ENCODE assay signal across 11 mouse cellular contexts in the genomic region with DNA sequence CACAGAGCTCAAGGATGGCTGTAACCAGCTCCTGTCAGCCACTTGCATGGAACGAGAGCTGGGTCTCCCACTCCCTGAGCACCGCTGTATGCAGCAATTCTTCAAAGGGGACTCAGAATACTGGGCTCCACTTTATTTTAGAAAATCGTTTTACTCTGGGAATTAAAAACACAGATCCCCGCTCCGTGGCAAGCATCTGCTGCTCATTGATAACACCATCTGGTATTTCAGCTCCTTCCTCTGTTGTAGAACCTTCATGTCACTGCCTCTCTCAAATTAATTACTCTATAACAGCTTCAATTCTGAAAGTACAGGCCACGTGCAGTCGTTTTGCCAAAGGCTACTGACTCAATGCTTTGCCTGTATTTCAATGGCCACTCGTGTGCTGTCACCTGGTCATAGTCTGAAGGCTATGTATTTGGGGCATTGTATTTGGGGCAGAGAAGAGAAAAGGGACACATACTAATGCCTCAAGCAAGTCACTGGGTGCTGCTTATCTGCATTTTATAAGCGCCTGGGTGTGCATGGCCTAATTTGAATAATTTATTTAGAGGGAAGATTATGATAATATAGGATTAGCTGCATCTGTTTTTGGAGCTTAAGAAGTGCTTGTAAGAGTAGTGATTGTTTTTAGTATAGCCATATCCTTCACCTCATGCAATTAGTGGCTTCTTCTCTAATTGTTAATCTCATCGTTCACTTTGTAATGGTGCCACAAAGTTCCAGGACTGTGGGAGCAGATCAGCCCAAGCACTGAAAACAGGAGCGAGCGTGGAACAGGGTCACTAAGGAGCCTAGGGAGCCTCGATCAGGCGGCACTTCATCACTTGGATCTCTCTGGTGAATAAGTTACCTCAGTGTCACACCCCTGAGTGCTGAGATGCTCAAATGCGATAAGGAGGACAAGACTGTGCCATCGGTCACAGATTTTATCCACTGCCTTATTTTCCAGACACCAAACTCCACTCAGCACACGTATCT.
DNase-seq lines count a peak whose midpoint lies in the region; ATAC-seq and TF ChIP-seq lines count a peak whose summit lies in the region.
"Had no signal": no experiment of that assay in that cellular context is flagged by ENCODE, and none has a peak within 500 bp of the region (broad histone marks: within the 10 kb centered on the region; RNA-seq: fewer than 3 reads in every experiment).

No protein-coding gene starts in this region.

- no peak for ATAC-seq in kidney, postnatal 0 days (replicated peaks; ENCODE audit: low FRiP score, low read depth)
- peak; percentile 93 for ATAC-seq in forebrain, embryonic 13.5 days
- ATAC-seq in neural tube, embryonic 14.5 days (ENCODE audit: low read depth), result peak; percentile 70
- ATAC-seq in liver, postnatal 0 days, result no peak
- ATAC-seq: intestine, postnatal 0 days had no signal

- WGBS in kidney, postnatal 0 days, result 59% methylated on average over 17 of the region's 17 CpGs
- WGBS in forebrain, embryonic 13.5 days, result 43% methylated on average over 17 of the region's 17 CpGs
- WGBS in neural tube, embryonic 14.5 days, result 36% methylated on average over 17 of the region's 17 CpGs
- 69% methylated on average over 17 of the region's 17 CpGs for WGBS in liver, postnatal 0 days (ENCODE audit: insufficient replicate concordance)
- WGBS in thymus, adult 2 months, result 78% methylated on average over 17 of the region's 17 CpGs

- no peak overlapping the region for H3K9ac ChIP-seq in kidney, postnatal 0 days (ENCODE audit: low read depth, low read length)
- no peak overlapping the region for H3K9ac ChIP-seq in forebrain, embryonic 13.5 days
- no peak overlapping the region for H3K9ac ChIP-seq in neural tube, embryonic 14.5 days (replicated peaks; ENCODE audit: low read depth, low read length)
- H3K9ac ChIP-seq in liver, postnatal 0 days (replicated peaks), result no peak overlapping the region
- H3K9ac ChIP-seq: limb, embryonic 13.5 days had no signal

- TF ChIP-seq POLR2A in thymus, adult 2 months (IDR thresholded peaks at IDR 0.05; ENCODE audit: control insufficient read depth, extremely low read depth, insufficient read depth, low read length, poor library complexity), result no peak

- H3K4me2 ChIP-seq in kidney, postnatal 0 days (ENCODE audit: low read length), result no peak overlapping the region
- no peak overlapping the region for H3K4me2 ChIP-seq in forebrain, embryonic 13.5 days
- no peak overlapping the region for H3K4me2 ChIP-seq in neural tube, embryonic 14.5 days (ENCODE audit: low read depth, low read length)
- no peak overlapping the region for H3K4me2 ChIP-seq in liver, postnatal 0 days (ENCODE audit: low read depth, low read length)
- H3K4me2 ChIP-seq: limb, embryonic 13.5 days had no signal

- H3K4me1 ChIP-seq in kidney, postnatal 0 days (replicated peaks; ENCODE audit: insufficient read depth, low read length), result no peaks in the 10 kb centered on the region
- peaks cover 20% of the 10 kb centered on the region for H3K4me1 ChIP-seq in forebrain, embryonic 13.5 days
- H3K4me1 ChIP-seq in neural tube, embryonic 14.5 days (ENCODE audit: control insufficient read depth, insufficient read depth, low read length), result peaks cover 4% of the 10 kb centered on the region; the same call in 1 of the 2 replicates
- H3K4me1 ChIP-seq in liver, postnatal 0 days (ENCODE audit: insufficient read depth), result no peaks in the 10 kb centered on the region
- H3K4me1 ChIP-seq in thymus, adult 2 months (replicated peaks; ENCODE audit: control insufficient read depth, insufficient read depth, low read length), result no peaks in the 10 kb centered on the region

- no peak for TF ChIP-seq EP300 in liver, postnatal 0 days (IDR thresholded peaks at IDR 0.05; ENCODE audit: low read depth)

- peak; percentile 24 for DNase-seq in kidney, postnatal 0 days (ENCODE audit: low spot score)
- DNase-seq in kidney, postnatal 10 days, result no peak
- peak; percentile 60 to 77 for DNase-seq in layer of hippocampus, adult 8-10 months (ENCODE audit: low spot score in 2 of 2)
- no peak for DNase-seq in liver, postnatal 0 days
- DNase-seq in cerebellum, adult 9-10 months, result no peak
- DNase-seq in thymus, adult 2 months, result no peak
- DNase-seq: heart, adult 18-20 months had no signal

- H3K36me3 ChIP-seq in kidney, postnatal 0 days (ENCODE audit: insufficient read depth, low read length), result no peaks in the 10 kb centered on the region
- no peaks in the 10 kb centered on the region for H3K36me3 ChIP-seq in forebrain, embryonic 13.5 days (ENCODE audit: poor library complexity, severe bottlenecking)
- no peaks in the 10 kb centered on the region for H3K36me3 ChIP-seq in neural tube, embryonic 14.5 days (ENCODE audit: control insufficient read depth, insufficient read depth, low read length)
- no peaks in the 10 kb centered on the region for H3K36me3 ChIP-seq in liver, postnatal 0 days (replicated peaks; ENCODE audit: insufficient read depth, low read length)
- H3K36me3 ChIP-seq in thymus, adult 2 months (ENCODE audit: control insufficient read depth, insufficient read depth, low read length), result no peaks in the 10 kb centered on the region
- H3K36me3 ChIP-seq: limb, embryonic 13.5 days had no signal

- no peaks in the 10 kb centered on the region for H3K27me3 ChIP-seq in kidney, postnatal 0 days (ENCODE audit: insufficient read depth, low read length)
- H3K27me3 ChIP-seq in forebrain, embryonic 13.5 days, result no peaks in the 10 kb centered on the region
- no peaks in the 10 kb centered on the region for H3K27me3 ChIP-seq in neural tube, embryonic 14.5 days (ENCODE audit: control insufficient read depth, insufficient read depth, low read length)
- no peaks in the 10 kb centered on the region for H3K27me3 ChIP-seq in liver, postnatal 0 days (ENCODE audit: insufficient read depth, low read length)
- H3K27me3 ChIP-seq in thymus, adult 2 months (ENCODE audit: control insufficient read depth, insufficient read depth, low read length), result no peaks in the 10 kb centered on the region
- H3K27me3 ChIP-seq: limb, embryonic 13.5 days had no signal

- H3K4me3 ChIP-seq in kidney, postnatal 0 days (replicated peaks; ENCODE audit: low read depth, low read length), result no peak overlapping the region
- H3K4me3 ChIP-seq in forebrain, embryonic 13.5 days, result no peak overlapping the region
- no peak overlapping the region for H3K4me3 ChIP-seq in neural tube, embryonic 14.5 days (ENCODE audit: low read depth, low read length)
- no peak overlapping the region for H3K4me3 ChIP-seq in liver, postnatal 0 days (ENCODE audit: low read depth, low read length)
- H3K4me3 ChIP-seq in thymus, adult 2 months (ENCODE audit: control insufficient read depth, insufficient read depth, low read length), result no peak overlapping the region
- H3K4me3 ChIP-seq: limb, embryonic 13.5 days had no signal

- H3K9me3 ChIP-seq in kidney, postnatal 0 days (replicated peaks; ENCODE audit: low read length), result no peaks in the 10 kb centered on the region
- no peaks in the 10 kb centered on the region for H3K9me3 ChIP-seq in forebrain, embryonic 13.5 days (replicated peaks)
- H3K9me3 ChIP-seq in neural tube, embryonic 14.5 days (ENCODE audit: control insufficient read depth, low read length), result no peaks in the 10 kb centered on the region
- H3K9me3 ChIP-seq in liver, postnatal 0 days (ENCODE audit: low read length), result no peaks in the 10 kb centered on the region
- H3K9me3 ChIP-seq: limb, embryonic 13.5 days had no signal

- no peak for TF ChIP-seq CTCF in kidney, postnatal 0 days (IDR thresholded peaks at IDR 0.05; ENCODE audit: low read depth)
- TF ChIP-seq CTCF in liver, postnatal 0 days (IDR thresholded peaks at IDR 0.05; ENCODE audit: low read depth), result no peak
- no peak for TF ChIP-seq CTCF in thymus, adult 2 months (IDR thresholded peaks at IDR 0.05; ENCODE audit: borderline replicate concordance, control insufficient read depth, extremely low read depth, insufficient read depth, low read length, poor library complexity)

- no peak overlapping the region for H3K27ac ChIP-seq in kidney, postnatal 0 days
- peak overlapping the region; percentile 82 for H3K27ac ChIP-seq in forebrain, embryonic 13.5 days
- H3K27ac ChIP-seq in neural tube, embryonic 14.5 days (ENCODE audit: low read depth, low read length), result no peak overlapping the region
- no peak overlapping the region for H3K27ac ChIP-seq in liver, postnatal 0 days (ENCODE audit: low read depth)
- no peak overlapping the region for H3K27ac ChIP-seq in thymus, adult 2 months (ENCODE audit: control insufficient read depth, insufficient read depth, low read length)
- H3K27ac ChIP-seq: limb, embryonic 13.5 days had no signal

Comparison
In these comparisons a context has a peak if more than half of its experiments do, and no peak if none do; other contexts are left out.
1. DNase-seq: peak in kidney, postnatal 0 days (single experiment) and layer of hippocampus, adult 8-10 months (2 of 2); none in kidney, postnatal 10 days (single experiment), liver, postnatal 0 days (single experiment), cerebellum, adult 9-10 months (single experiment) and thymus, adult 2 months (single experiment).
2. ATAC-seq: peak in forebrain, embryonic 13.5 days (single experiment) and neural tube, embryonic 14.5 days (single experiment); none in kidney, postnatal 0 days (single experiment) and liver, postnatal 0 days (single experiment).